In genomic region chr5:63936740-63937139, GRCm38 (mm10) we compare ENCODE assay signal across 9 mouse cellular contexts. TPM values are rescaled to one million over a fixed set of nuclear protein-coding genes. Genes with fewer than 3 reads are reported as not detected.
DNase-seq lines count a peak whose midpoint lies in the region; ATAC-seq and TF ChIP-seq lines count a peak whose summit lies in the region.
"Had no signal": no experiment of that assay in that cellular context is flagged by ENCODE, and none has a peak within 500 bp of the region (broad histone marks: within the 10 kb centered on the region; RNA-seq: fewer than 3 reads in every experiment).

No protein-coding gene starts in this region.

- peaks cover 4% of the 10 kb centered on the region; the same call in 1 of the 2 replicates for H3K36me3 ChIP-seq in stomach, embryonic 14.5 days (ENCODE audit: control insufficient read depth, insufficient read depth, low read length)
- peaks cover 4% of the 10 kb centered on the region; the same call in 1 of the 2 replicates for H3K36me3 ChIP-seq in forebrain, embryonic 13.5 days (ENCODE audit: poor library complexity, severe bottlenecking)
- H3K36me3 ChIP-seq in thymus, adult 2 months (ENCODE audit: control insufficient read depth, insufficient read depth, low read length), result peaks cover 3% of the 10 kb centered on the region; the same call in 1 of the 2 replicates
- H3K36me3 ChIP-seq: midbrain, embryonic 13.5 days had no signal

- H3K27me3 ChIP-seq in stomach, embryonic 14.5 days (ENCODE audit: control insufficient read depth, insufficient read depth, low read length), result no peaks in the 10 kb centered on the region
- H3K27me3 ChIP-seq in forebrain, embryonic 13.5 days, result no peaks in the 10 kb centered on the region
- H3K27me3 ChIP-seq in thymus, adult 2 months (ENCODE audit: control insufficient read depth, insufficient read depth, low read length), result no peaks in the 10 kb centered on the region
- H3K27me3 ChIP-seq: midbrain, embryonic 13.5 days had no signal

- TF ChIP-seq CTCF in left cerebral cortex, adult 2 months (IDR thresholded peaks at IDR 0.05), result no peak
- no peak for TF ChIP-seq CTCF in thymus, adult 2 months (IDR thresholded peaks at IDR 0.05; ENCODE audit: borderline replicate concordance, control insufficient read depth, extremely low read depth, insufficient read depth, low read length, poor library complexity)

- H3K27ac ChIP-seq in stomach, embryonic 14.5 days (ENCODE audit: low read length), result no peak overlapping the region
- H3K27ac ChIP-seq in forebrain, embryonic 13.5 days, result no peak overlapping the region
- H3K27ac ChIP-seq in left cerebral cortex, adult 2 months, result no peak overlapping the region
- no peak overlapping the region for H3K27ac ChIP-seq in thymus, adult 2 months (ENCODE audit: control insufficient read depth, insufficient read depth, low read length)
- H3K27ac ChIP-seq: midbrain, embryonic 13.5 days had no signal

- intact Hi-C loops in left cerebral cortex, adult 2 months (cut with DNase I), result no loop called here

- H3K9ac ChIP-seq in stomach, embryonic 14.5 days (replicated peaks; ENCODE audit: low read depth, low read length), result no peak overlapping the region
- H3K9ac ChIP-seq in forebrain, embryonic 13.5 days, result no peak overlapping the region
- H3K9ac ChIP-seq: midbrain, embryonic 13.5 days had no signal

- ATAC-seq in cerebellum, adult (ENCODE audit: insufficient number of reproducible peaks, low FRiP score, low TSS enrichment), result peak; percentile 74
- 0 out of 2 replicates have a peak, but pooled peaks have one; percentile 42 for ATAC-seq in stomach, embryonic 14.5 days (ENCODE audit: insufficient number of reproducible peaks, insufficient read depth, low FRiP score, low read depth)
- no peak for ATAC-seq in forebrain, embryonic 13.5 days
- ATAC-seq: midbrain, embryonic 13.5 days had no signal

- 0 out of 2 replicates have a peak, but pooled peaks cover 5% of the 10 kb centered on the region for H3K4me1 ChIP-seq in stomach, embryonic 14.5 days (ENCODE audit: control insufficient read depth, insufficient read depth, low read length)
- H3K4me1 ChIP-seq in forebrain, embryonic 13.5 days, result peaks cover 12% of the 10 kb centered on the region
- H3K4me1 ChIP-seq in thymus, adult 2 months (replicated peaks; ENCODE audit: control insufficient read depth, insufficient read depth, low read length), result peaks cover 2% of the 10 kb centered on the region; the same call in 1 of the 2 replicates

- no peak for DNase-seq in cerebellum, postnatal 4 days (ENCODE audit: low spot score in 2 of 2)
- peak; percentile 91 for DNase-seq in brain, adult 2 months (ENCODE audit: low read depth, low spot score)
- DNase-seq in kidney, postnatal 36 days, result peak; percentile 58 to 66
- no peak for DNase-seq in left cerebral cortex, adult 2 months (ENCODE audit: extremely low spot score in 1 of 2, low spot score in 2 of 2)
- DNase-seq in thymus, adult 2 months, result no peak

- H3K9me3 ChIP-seq in stomach, embryonic 14.5 days (ENCODE audit: control insufficient read depth, low read depth, low read length), result no peaks in the 10 kb centered on the region
- no peaks in the 10 kb centered on the region for H3K9me3 ChIP-seq in forebrain, embryonic 13.5 days (replicated peaks)
- H3K9me3 ChIP-seq: midbrain, embryonic 13.5 days had no signal

- no peak overlapping the region for H3K4me3 ChIP-seq in stomach, embryonic 14.5 days (ENCODE audit: low read depth, low read length)
- no peak overlapping the region for H3K4me3 ChIP-seq in forebrain, embryonic 13.5 days
- no peak overlapping the region for H3K4me3 ChIP-seq in left cerebral cortex, adult 2 months
- H3K4me3 ChIP-seq in thymus, adult 2 months (ENCODE audit: control insufficient read depth, insufficient read depth, low read length), result no peak overlapping the region
- H3K4me3 ChIP-seq: midbrain, embryonic 13.5 days had no signal

- no peak for TF ChIP-seq POLR2A in thymus, adult 2 months (IDR thresholded peaks at IDR 0.05; ENCODE audit: control insufficient read depth, extremely low read depth, insufficient read depth, low read length, poor library complexity)

- no peak overlapping the region for H3K4me2 ChIP-seq in stomach, embryonic 14.5 days (replicated peaks; ENCODE audit: low read depth, low read length)
- H3K4me2 ChIP-seq in forebrain, embryonic 13.5 days, result no peak overlapping the region
- H3K4me2 ChIP-seq: midbrain, embryonic 13.5 days had no signal

- 51% methylated on average over 6 of the region's 6 CpGs for WGBS in stomach, embryonic 14.5 days
- whole genome bisulfite sequencing in forebrain, embryonic 13.5 days, result 81% methylated on average over 6 of the region's 6 CpGs
- WGBS in thymus, adult 2 months, result 93% methylated on average over 6 of the region's 6 CpGs

RNA-seq across cellular contexts. Expression of gene Rell1, which starts 32.0 kb away (rescaled TPM):
- polyA plus RNA-seq in stomach, embryonic 14.5 days (2014; fragmentation: Nextera tagmentation; extraction: Ambion mirVana), result 14.3 and 14.7 TPM in 2 replicates
- polyA plus RNA-seq in forebrain, embryonic 13.5 days (2015; fragmentation: Nextera tagmentation; extraction: Ambion mirVana), result 14.1 and 14.4 TPM in 2 replicates
- total RNA-seq in left cerebral cortex, adult 2 months (2021), result 10 to 100 TPM; 10.9 to 11.3 TPM
- polyA plus RNA-seq in thymus, adult 2 months (2012; rRNA removed), result 10.8 and 11.7 TPM in 2 replicates

Comparison
In these comparisons a context has a peak if more than half of its experiments do, and no peak if none do; other contexts are left out.
1. DNase-seq: peak in brain, adult 2 months (single experiment) and kidney, postnatal 36 days (2 of 2); none in cerebellum, postnatal 4 days (0 of 2), left cerebral cortex, adult 2 months (0 of 2) and thymus, adult 2 months (single experiment).